Mouse (Mus musculus): Measurements from ENCODE around the gene Fam3b. TPM values are rescaled to one million over a fixed set of nuclear protein-coding genes. Genes with fewer than 3 reads are reported as not detected.

Fam3b gene
- total and polyA plus RNA-seq, 2 experiments, result 0.65 TPM; not detected in 1

DNA sequence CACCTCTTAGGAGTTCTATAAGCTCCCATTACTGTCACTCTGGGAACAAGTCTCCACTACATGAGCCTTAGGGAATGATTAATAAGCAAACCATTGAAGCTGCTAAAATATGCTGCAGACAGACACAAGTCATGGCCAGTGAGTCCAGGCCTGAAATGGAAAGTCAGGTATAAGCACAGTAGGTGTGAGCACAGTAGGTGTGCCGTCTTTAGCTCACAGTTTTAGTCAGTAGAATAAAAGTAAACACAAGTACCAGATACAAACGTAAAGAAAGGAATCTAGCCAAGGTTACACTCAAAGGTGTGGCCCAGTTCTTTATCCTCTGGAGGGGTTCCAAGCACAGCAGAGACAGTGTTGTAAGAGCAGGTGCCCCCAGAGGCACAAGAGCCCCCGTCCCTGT, 47.1 kb downstream of the Fam3b start:
- no peak overlapping the region for H3K27ac ChIP-seq (replicated peaks; ENCODE audit: insufficient read depth, low read depth, low read length)

GRCm38 (mm10) chr16:97466182-97466957, 48.2 kb downstream of the Fam3b start:
- Histone ChIP-seq H3K36me3 (ENCODE audit: control insufficient read depth, insufficient read depth, low read length) (no peaks in the 10 kb centered on the region), H3K27me3 (ENCODE audit: control insufficient read depth, insufficient read depth, low read length) (no peaks in the 10 kb centered on the region), H3K27ac (replicated peaks; ENCODE audit: insufficient read depth, low read depth, low read length) (no peak overlapping the region), H3K9ac (ENCODE audit: low read depth, low read length) (no peak overlapping the region), H3K79me2 (ENCODE audit: control insufficient read depth, insufficient read depth, low read length) (no peaks in the 10 kb centered on the region), H3K4me1 (ENCODE audit: control insufficient read depth, insufficient read depth, low read length) (peaks cover 7% of the 10 kb centered on the region), H3K4me3 (ENCODE audit: insufficient read depth, low read depth, low read length) (no peak overlapping the region)
- no peak for TF ChIP-seq POLR2A (IDR thresholded peaks at IDR 0.05; ENCODE audit: extremely low read depth, insufficient read depth, low read length)
- TF ChIP-seq CTCF (IDR thresholded peaks at IDR 0.05; ENCODE audit: low read depth, low read length), result peak; percentile 28
- no peak for DNase-seq (ENCODE audit: extremely low read depth, low read depth, low spot score)
- 67% methylated on average over 4 of the region's 4 CpGs for WGBS

More for the DNA sequence above, 47.1 kb downstream of the Fam3b start:
- WGBS, result 61% methylated on average over 3 of the region's 3 CpGs
- TF ChIP-seq CTCF (IDR thresholded peaks at IDR 0.05; ENCODE audit: low read depth, low read length) (no peak), POLR2A (IDR thresholded peaks at IDR 0.05; ENCODE audit: extremely low read depth, insufficient read depth, low read length) (no peak)
- DNase-seq (ENCODE audit: extremely low read depth, low read depth, low spot score), result no peak
- no peaks in the 10 kb centered on the region for H3K27me3 ChIP-seq (ENCODE audit: control insufficient read depth, insufficient read depth, low read length)
- no peak overlapping the region for H3K4me3 ChIP-seq (ENCODE audit: insufficient read depth, low read depth, low read length)
- H3K4me1 ChIP-seq (ENCODE audit: control insufficient read depth, insufficient read depth, low read length), result peaks cover 7% of the 10 kb centered on the region
- no peaks in the 10 kb centered on the region for H3K79me2 ChIP-seq (ENCODE audit: control insufficient read depth, insufficient read depth, low read length)
- no peaks in the 10 kb centered on the region for H3K36me3 ChIP-seq (ENCODE audit: control insufficient read depth, insufficient read depth, low read length)
- H3K9ac ChIP-seq (ENCODE audit: low read depth, low read length), result no peak overlapping the region

GRCm38 (mm10) chr16:97462481-97463181, 52.0 kb downstream of the Fam3b start, which contains the start of gene Mx1:
Gene Mx1, minus strand, starts transcription at chr16:97462907.
- Histone ChIP-seq H3K9ac (ENCODE audit: low read depth, low read length) (no peak within 1 kb of the TSS), H3K27me3 (ENCODE audit: control insufficient read depth, insufficient read depth, low read length) (no peaks in the 10 kb centered on the region), H3K4me1 (ENCODE audit: control insufficient read depth, insufficient read depth, low read length) (peaks cover 7% of the 10 kb centered on the region), H3K79me2 (ENCODE audit: control insufficient read depth, insufficient read depth, low read length) (no peaks in the 10 kb centered on the region), H3K36me3 (ENCODE audit: control insufficient read depth, insufficient read depth, low read length) (no peaks in the 10 kb centered on the region), H3K4me3 (ENCODE audit: insufficient read depth, low read depth, low read length) (no peak within 1 kb of the TSS), H3K27ac (replicated peaks; ENCODE audit: insufficient read depth, low read depth, low read length) (no peak within 1 kb of the TSS)
- peak; percentile 25 for DNase-seq (ENCODE audit: extremely low read depth, low read depth, low spot score)
- 33% methylated on average over 4 of the region's 4 CpGs for WGBS
- no peak for TF ChIP-seq CTCF (IDR thresholded peaks at IDR 0.05; ENCODE audit: low read depth, low read length)
- TF ChIP-seq POLR2A (IDR thresholded peaks at IDR 0.05; ENCODE audit: extremely low read depth, insufficient read depth, low read length), result no peak

DNA sequence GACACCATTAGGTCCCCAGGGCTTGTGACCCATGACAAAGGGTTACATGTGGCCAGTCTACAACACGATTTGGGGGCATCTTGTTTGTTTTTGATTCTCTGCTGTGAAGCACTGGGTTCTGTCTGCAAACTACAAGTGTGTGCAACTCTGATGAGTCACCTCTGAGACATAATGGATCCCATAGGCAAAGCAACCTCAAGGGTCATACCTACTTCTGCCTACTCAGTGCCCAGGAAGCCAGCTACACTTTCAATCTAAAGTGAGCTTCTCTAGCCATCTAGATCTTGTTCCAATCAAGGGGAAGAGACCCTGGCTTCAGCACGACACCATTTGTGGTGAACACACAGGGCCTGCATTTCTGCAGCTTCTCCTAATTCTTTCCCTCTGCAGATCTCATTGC, 53.3 kb downstream of the Fam3b start:
- TF ChIP-seq POLR2A (IDR thresholded peaks at IDR 0.05; ENCODE audit: extremely low read depth, insufficient read depth, low read length) (no peak), CTCF (IDR thresholded peaks at IDR 0.05; ENCODE audit: low read depth, low read length) (no peak)
- peaks cover 7% of the 10 kb centered on the region for H3K4me1 ChIP-seq (ENCODE audit: control insufficient read depth, insufficient read depth, low read length)
- H3K36me3 ChIP-seq (ENCODE audit: control insufficient read depth, insufficient read depth, low read length), result no peaks in the 10 kb centered on the region
- H3K9ac ChIP-seq (ENCODE audit: low read depth, low read length), result no peak overlapping the region
- no peaks in the 10 kb centered on the region for H3K79me2 ChIP-seq (ENCODE audit: control insufficient read depth, insufficient read depth, low read length)
- 78% methylated on average over 2 of the region's 2 CpGs for WGBS
- no peak overlapping the region for H3K27ac ChIP-seq (replicated peaks; ENCODE audit: insufficient read depth, low read depth, low read length)
- no peak overlapping the region for H3K4me3 ChIP-seq (ENCODE audit: insufficient read depth, low read depth, low read length)
- H3K27me3 ChIP-seq (ENCODE audit: control insufficient read depth, insufficient read depth, low read length), result no peaks in the 10 kb centered on the region
- DNase-seq (ENCODE audit: extremely low read depth, low read depth, low spot score), result no peak

DNA sequence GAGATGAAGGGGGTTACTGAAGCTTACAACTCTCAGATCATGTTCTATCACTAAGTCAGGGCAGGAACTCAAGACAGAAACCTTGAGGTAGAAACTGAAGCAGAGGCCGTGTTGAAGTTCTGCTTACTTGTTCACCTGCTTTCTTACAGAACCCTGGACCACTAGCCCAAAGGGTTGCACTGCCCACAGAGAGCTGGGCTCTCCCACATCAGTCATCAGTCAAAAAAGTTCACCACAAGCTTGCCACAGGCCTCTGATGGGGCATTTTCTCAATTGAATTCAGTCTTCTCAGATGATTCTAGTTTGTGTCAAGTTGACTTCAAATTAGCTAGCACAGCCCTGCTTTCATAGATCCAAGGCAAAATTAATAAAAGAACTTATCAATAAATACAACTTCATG, 54.8 kb downstream of the Fam3b start:
- TF ChIP-seq CTCF (IDR thresholded peaks at IDR 0.05; ENCODE audit: low read depth, low read length) (no peak), POLR2A (IDR thresholded peaks at IDR 0.05; ENCODE audit: extremely low read depth, insufficient read depth, low read length) (no peak)
- Histone ChIP-seq H3K36me3 (ENCODE audit: control insufficient read depth, insufficient read depth, low read length) (no peaks in the 10 kb centered on the region), H3K4me1 (ENCODE audit: control insufficient read depth, insufficient read depth, low read length) (peaks cover 7% of the 10 kb centered on the region), H3K79me2 (ENCODE audit: control insufficient read depth, insufficient read depth, low read length) (no peaks in the 10 kb centered on the region), H3K9ac (ENCODE audit: low read depth, low read length) (no peak overlapping the region), H3K4me3 (ENCODE audit: insufficient read depth, low read depth, low read length) (no peak overlapping the region), H3K27me3 (ENCODE audit: control insufficient read depth, insufficient read depth, low read length) (no peaks in the 10 kb centered on the region), H3K27ac (replicated peaks; ENCODE audit: insufficient read depth, low read depth, low read length) (no peak overlapping the region)
- WGBS, result 83% methylated on average over 1 of the region's 1 CpGs
- no peak for DNase-seq (ENCODE audit: extremely low read depth, low read depth, low spot score)

GRCm38 (mm10) chr16:97447386-97447785, 67.2 kb downstream of the Fam3b start:
- no peak for DNase-seq (ENCODE audit: extremely low read depth, low read depth, low spot score)
- Histone ChIP-seq H3K27me3 (ENCODE audit: control insufficient read depth, insufficient read depth, low read length) (no peaks in the 10 kb centered on the region), H3K9ac (ENCODE audit: low read depth, low read length) (no peak overlapping the region), H3K4me1 (ENCODE audit: control insufficient read depth, insufficient read depth, low read length) (no peaks in the 10 kb centered on the region), H3K36me3 (ENCODE audit: control insufficient read depth, insufficient read depth, low read length) (no peaks in the 10 kb centered on the region), H3K79me2 (ENCODE audit: control insufficient read depth, insufficient read depth, low read length) (no peaks in the 10 kb centered on the region), H3K27ac (replicated peaks; ENCODE audit: insufficient read depth, low read depth, low read length) (no peak overlapping the region), H3K4me3 (ENCODE audit: insufficient read depth, low read depth, low read length) (no peak overlapping the region)
- TF ChIP-seq POLR2A (IDR thresholded peaks at IDR 0.05; ENCODE audit: extremely low read depth, insufficient read depth, low read length), result no peak
- TF ChIP-seq CTCF (IDR thresholded peaks at IDR 0.05; ENCODE audit: low read depth, low read length), result no peak
